Mouse (Mus musculus): ENCODE measurements around the gene Srd5a1. TPM values are rescaled to one million over a fixed set of nuclear protein-coding genes. Genes with fewer than 3 reads are reported as not detected.
"Not testable (repeated sequence)": the region's sequence is repeated elsewhere in the genome, so short reads cannot be mapped to it uniquely, and the experiment has no call there.

Srd5a1 gene
- under 1 TPM; 0.29 to 0.61 TPM for polyA plus RNA-seq (2017; shearing (Covaris generic))

DNA sequence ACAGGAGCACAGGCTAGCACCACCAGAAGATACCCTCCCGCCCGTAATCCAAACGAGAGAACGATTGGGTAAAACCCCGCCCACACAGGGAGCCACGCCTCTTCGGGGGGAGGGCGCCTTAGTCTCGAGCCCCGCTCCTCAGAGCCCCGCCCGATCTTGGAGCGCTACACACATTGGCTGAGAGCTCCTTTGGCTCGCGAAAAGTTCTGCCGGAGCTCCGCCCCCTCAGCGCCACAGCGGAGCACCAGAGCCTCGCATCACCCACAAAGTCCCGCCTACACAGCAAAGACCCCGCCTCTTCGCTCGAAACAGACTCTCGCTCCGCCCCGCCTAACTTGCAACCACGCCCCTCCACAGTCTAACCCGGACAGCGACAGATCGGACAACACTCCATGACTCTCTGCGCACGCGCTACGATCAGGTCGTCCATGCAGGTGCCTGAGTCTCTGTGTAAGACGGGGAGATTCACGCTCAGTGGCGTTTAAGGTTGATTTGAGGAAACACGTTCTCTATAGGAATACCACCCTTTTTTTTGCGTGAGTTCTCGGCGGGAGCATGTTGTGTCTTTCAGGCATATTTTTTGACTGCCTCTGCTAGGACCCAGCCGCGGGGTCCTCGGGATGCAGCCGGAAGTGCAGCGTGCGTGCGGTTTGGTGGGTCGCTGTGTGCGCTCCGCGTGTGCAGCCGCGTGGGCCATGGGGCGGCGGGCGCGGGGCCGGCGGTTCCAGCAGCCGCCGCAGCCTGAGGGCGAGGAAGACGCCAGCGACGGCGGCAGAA, at the start of gene Srd5a1:
TSS of gene Srd5a1 (minus strand) at position 45 of the 777 bp plus-strand sequence.
- peak; percentile 96 for ATAC-seq

- no peak for ATAC-seq
Observed at GRCm38 (mm10) chr13:69654508-69654907, 43.3 kb upstream of the Srd5a1 start.

- ATAC-seq: no peak
Observed at GRCm38 (mm10) chr13:69646481-69646880, 35.2 kb upstream of the Srd5a1 start.

DNA sequence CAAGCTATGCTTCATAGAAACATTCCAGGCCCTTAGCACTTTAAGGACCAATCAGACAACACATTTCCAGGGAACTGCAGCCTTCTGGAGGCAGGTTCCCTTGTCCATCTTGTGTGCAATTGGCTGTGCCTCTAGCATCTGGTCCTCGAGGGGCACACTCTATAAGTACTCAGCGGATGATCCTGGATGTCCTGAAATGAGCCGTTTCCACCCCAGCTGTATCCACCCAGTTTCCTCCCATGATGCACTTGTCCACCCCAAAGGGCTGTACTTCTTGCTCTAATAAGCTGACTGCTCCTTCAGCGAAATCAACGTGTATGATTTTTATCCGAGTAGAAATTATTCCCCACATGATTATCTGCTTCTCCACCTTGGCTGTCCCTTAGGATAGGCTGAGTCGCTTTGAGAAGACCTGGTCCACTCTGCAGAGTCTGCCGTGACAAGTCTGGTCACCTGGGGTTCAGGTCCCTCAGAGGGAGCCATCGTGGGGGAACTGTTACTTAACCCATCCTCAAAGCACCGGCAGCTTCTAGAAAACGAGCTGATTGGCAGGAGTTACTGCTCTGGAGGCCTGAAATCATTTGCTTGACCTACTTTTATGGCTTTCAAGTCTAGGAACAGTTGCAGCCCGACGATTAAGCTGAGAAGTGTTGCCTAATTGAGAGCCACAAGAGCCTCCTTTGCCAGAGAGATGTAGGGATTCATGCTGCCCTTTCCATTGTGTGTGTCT, 34.6 kb upstream of the Srd5a1 start:
- no peak for ATAC-seq

- no peak for ATAC-seq
Observed at GRCm38 (mm10) chr13:69644427-69645166, 33.4 kb upstream of the Srd5a1 start.

- ATAC-seq: no peak
Observed at GRCm38 (mm10) chr13:69643937-69644336, 32.7 kb upstream of the Srd5a1 start.

- ATAC-seq: no peak
Observed at GRCm38 (mm10) chr13:69642656-69643216, 31.5 kb upstream of the Srd5a1 start.

- no peak for ATAC-seq
Observed at GRCm38 (mm10) chr13:69641017-69641416, 29.8 kb upstream of the Srd5a1 start.

DNA sequence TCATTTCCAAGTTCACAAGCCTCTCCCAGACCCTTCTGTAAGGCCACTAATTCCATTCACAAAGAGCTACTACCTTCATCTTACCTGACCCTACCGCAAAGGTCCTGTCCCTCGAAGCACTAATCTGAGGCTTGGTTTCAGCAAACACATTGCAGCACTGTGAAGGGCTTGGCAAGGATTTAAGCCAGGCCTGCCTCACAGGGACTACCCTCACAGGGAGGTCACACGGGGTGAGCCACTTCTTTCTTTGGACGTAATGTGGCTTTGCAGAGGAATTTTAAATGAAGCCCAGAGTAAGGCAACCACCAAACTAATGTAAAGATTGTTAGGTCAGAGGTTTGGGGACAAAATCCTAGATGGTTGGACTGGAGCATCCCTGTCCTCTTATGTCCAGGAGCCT, 29.3 kb upstream of the Srd5a1 start:
- no peak for ATAC-seq

GRCm38 (mm10) chr13:69640126-69640525, 28.9 kb upstream of the Srd5a1 start:
- ATAC-seq: no peak

- ATAC-seq: no peak
Observed at GRCm38 (mm10) chr13:69639251-69639650, 28.0 kb upstream of the Srd5a1 start.

- no peak for ATAC-seq
Observed at GRCm38 (mm10) chr13:69638108-69638626, 26.9 kb upstream of the Srd5a1 start.

- ATAC-seq: no peak
Observed at GRCm38 (mm10) chr13:69637657-69638056, 26.4 kb upstream of the Srd5a1 start.

GRCm38 (mm10) chr13:69636816-69637215, 25.6 kb upstream of the Srd5a1 start:
- ATAC-seq: no peak

DNA sequence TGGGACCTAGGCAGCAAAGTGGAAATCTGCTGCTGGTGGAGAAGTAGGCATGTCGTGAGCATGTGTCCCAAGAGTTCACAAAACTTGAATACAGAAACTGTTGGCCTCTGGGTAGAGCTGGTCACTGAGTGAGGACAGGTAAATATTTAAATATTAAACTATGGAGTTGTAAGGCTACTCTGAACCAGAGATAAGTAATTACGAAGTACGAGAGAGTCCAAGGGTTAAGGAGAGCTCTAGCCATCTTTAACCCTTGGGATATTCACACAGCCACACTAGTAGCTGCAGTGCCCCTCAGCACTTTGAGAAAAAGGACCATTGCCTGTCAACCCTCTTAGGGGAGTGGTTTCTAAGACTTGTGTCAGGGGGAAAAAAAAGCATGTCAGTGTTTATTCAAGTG, 25.1 kb upstream of the Srd5a1 start:
- no peak for ATAC-seq

DNA sequence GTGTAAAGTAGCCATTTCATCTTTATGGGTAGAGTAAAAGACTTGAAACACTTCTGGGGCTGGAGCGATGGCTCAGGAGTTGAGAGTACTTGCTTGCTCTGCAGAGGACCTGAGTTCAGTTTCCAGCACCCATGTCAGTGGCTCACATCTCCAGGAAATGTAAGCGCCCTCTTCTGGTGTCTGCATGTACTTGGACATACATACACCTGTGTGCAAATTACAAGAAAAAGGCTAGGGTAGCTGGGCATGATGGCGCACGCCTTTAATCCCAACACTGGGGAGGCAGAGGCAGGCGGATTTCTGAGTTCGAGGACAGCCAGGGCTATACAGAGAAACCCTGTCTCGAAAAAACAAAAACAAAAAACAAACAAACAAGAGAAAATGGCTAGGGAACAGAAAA, 24.6 kb upstream of the Srd5a1 start:
- ATAC-seq: not testable (repeated sequence)

DNA sequence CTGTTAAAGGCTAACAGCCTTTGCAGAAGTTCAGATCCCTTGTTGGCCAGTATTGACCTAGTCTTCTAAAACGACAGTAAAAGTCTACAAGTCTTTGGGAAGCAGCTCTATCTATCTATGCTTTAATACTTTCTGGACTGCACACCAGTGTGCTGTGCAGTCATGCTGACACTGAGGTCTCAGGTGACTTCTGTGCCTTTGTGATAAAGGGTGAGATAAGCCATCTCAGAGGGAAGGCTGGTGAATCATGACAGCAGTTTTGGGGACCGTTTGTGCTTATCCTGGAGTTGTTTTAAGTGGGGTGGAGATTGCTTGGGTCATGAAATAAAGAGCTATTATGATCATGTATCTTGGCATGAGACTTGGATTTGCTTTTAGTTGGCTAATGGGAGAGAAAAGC, 22.7 kb upstream of the Srd5a1 start:
- ATAC-seq: no peak

DNA sequence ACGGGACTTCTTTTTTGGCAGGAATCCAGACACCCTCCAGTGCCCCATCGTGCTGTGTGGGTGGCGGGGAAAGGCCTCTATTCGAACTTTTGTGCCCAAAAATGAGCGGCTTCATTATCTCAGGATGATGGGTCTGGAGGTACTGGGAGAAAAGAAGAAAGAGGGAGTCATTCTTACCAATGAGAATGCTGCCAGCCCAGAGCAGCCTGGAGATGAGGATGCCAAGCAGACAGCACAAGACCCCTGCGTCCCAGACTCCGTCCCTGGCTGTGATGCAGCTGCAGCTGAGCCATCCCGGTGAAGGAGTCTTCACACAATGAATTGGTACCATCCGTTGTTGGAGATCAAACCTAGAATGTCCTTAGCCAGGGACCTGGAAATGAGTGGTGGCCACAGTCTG, 22.3 kb upstream of the Srd5a1 start:
- ATAC-seq: no peak

- no peak for ATAC-seq
Observed at GRCm38 (mm10) chr13:69631659-69632058, 20.4 kb upstream of the Srd5a1 start.

- ATAC-seq: no peak
Observed at GRCm38 (mm10) chr13:69631111-69631510, 19.9 kb upstream of the Srd5a1 start.

DNA sequence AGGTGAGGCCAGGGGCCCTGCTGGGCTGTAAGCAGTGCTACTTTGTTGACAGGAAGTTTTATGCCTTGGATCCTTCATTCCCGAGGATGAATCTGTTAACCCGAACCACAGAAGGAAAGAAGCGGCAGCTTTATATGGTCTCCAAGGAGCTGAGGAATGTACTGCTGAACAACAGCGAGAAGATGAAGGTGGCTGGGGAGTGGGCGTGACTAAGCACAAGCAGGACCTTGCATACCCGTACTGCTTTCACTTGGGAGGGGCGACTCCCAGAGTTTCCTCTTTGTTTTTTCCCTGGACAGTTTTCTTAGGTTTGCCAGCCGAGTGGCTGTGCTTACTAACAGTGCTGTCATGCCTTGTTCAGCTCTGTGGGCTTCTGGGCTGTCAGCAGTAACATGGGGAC, 19.3 kb upstream of the Srd5a1 start:
- ATAC-seq: no peak

- no peak for ATAC-seq
Observed at GRCm38 (mm10) chr13:69627941-69628340, 16.7 kb upstream of the Srd5a1 start.

GRCm38 (mm10) chr13:69624510-69624909, 13.3 kb upstream of the Srd5a1 start:
- no peak for ATAC-seq
